Mouse (Mus musculus) adrenal gland, adult 8-10 months (tissue): ENCODE data around the gene Cdkal1. TPM values are rescaled to one million over a fixed set of nuclear protein-coding genes. Genes with fewer than 3 reads are reported as not detected.

Experiments
- DNase-seq: peaks from one replicate; pipeline ENCODE4 v3.0.0; 2022
- total RNA-seq, 4 experiments: library from RNA; stranded (reverse); gene quantifications; 2 replicates each; pipeline ENCODE4 v1.2.4; 2022

Gene Cdkal1
- total RNA-seq, 4 experiments from 2014 or later, result 21.4 to 36.6 (median 31.2) TPM

- no peak for DNase-seq
Observed at GRCm38 (mm10) chr13:29399908-29400307, 455.6 kb downstream of the Cdkal1 start.

- no peak for DNase-seq
Observed at GRCm38 (mm10) chr13:29398456-29398855, 457.0 kb downstream of the Cdkal1 start.

GRCm38 (mm10) chr13:29395694-29396093, 459.8 kb downstream of the Cdkal1 start:
- no peak for DNase-seq

GRCm38 (mm10) chr13:29390025-29390424, 465.4 kb downstream of the Cdkal1 start:
- no peak for DNase-seq

GRCm38 (mm10) chr13:29388918-29389317, 466.6 kb downstream of the Cdkal1 start:
- DNase-seq, result no peak

- no peak for DNase-seq
Observed at GRCm38 (mm10) chr13:29377572-29377971, 477.9 kb downstream of the Cdkal1 start.

- DNase-seq, result no peak
Observed at GRCm38 (mm10) chr13:29371916-29372315, 483.6 kb downstream of the Cdkal1 start.

GRCm38 (mm10) chr13:29371466-29371771, 484.1 kb downstream of the Cdkal1 start:
- no peak for DNase-seq

- no peak for DNase-seq
Observed at GRCm38 (mm10) chr13:29370731-29371465, 484.6 kb downstream of the Cdkal1 start.

GRCm38 (mm10) chr13:29368806-29369205, 486.7 kb downstream of the Cdkal1 start:
- DNase-seq, result peak; percentile 53

DNA sequence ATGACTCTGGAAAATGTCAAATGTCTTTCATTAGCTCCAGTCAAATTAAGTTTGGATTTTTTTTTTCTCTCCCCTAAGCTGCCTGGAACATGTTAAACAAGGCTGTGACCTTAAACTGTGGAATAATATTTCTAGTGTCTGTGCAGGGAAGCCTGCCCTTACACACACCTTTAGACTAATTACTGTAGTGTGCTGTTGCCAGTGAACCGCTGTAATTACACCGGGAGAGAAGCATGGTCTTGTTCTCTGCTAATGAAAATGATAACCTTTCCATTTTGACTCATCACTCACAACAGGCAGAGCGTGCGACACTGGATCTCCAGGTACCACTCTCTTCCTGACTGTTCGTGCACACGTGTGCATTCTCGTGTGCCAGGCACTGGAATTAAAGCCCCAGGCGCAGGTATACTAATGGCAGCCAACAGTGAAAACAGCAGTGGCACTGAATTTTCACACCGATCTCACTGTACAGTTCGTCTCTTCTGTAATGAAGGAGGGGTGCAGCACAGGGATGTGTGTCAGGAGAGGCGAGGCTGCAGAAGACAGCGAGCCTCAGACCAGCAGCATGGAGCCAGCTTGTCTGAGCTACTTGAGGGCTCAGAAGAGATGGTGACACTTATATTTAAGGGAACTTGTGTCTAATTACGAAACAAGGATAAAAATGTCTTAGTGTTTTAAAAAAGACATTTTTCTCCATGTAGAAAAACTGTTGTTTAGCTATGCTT, 490.4 kb downstream of the Cdkal1 start:
- no peak for DNase-seq

- DNase-seq, result no peak
Observed at GRCm38 (mm10) chr13:29364009-29364408, 491.5 kb downstream of the Cdkal1 start.

- DNase-seq, result peak; percentile 80
Observed at GRCm38 (mm10) chr13:29361842-29362241, 493.6 kb downstream of the Cdkal1 start.

- DNase-seq, result no peak
Observed at GRCm38 (mm10) chr13:29360899-29361298, 494.6 kb downstream of the Cdkal1 start.

DNA sequence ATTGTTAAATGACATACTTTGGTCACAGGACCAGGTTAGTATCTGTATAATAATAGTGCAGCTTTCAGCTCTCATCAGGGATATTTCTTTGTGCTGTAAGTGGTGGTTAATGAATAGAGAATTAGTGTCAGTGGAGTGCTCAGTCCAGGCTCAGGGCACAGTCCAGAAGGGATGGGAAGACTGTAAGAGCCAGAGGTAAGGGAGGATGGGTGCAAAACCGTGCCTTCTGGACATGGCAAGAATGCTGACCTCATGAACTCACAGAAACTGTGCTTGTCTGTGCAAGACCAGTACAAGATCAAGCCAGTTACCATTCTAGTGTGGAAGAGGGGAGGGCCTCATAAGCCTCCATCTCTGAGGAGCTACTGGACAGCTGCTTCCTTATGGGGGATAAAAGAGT, 496.1 kb downstream of the Cdkal1 start:
- no peak for DNase-seq

- no peak for DNase-seq
Observed at GRCm38 (mm10) chr13:29357483-29357882, 498.0 kb downstream of the Cdkal1 start.

GRCm38 (mm10) chr13:29356158-29356485, 499.4 kb downstream of the Cdkal1 start:
- DNase-seq, result no peak

DNA sequence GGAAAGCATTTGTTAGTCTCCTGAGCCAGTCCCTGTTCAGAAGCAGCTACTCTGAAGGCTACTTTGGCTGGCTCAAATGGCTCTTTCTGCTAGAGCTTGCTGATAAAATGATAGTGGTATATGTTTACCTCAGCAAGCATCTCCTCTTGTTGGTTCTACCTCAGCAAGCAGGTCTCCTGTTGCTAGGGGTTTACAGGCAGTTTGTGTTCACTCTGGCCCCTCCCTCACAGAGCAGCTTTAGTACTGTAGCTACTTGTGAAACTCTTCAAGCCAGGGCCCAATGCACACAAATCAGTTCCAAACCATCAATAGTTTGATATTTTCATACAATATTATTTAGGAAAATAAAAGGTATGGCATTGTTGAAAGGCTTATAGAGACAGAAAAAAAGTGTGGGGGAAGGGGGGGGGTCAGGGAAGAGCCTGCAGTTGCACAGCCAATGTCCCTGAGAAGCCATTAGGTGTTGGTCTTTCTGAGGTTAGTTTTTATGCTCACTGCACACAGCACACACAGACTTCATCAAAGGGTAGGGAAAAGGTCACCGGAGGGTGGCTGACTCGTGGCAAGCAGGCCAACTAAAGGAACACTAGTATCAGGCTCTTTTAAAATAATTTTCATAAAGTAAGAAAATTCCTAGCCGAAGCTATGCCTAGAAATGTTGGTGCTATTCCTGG, 499.9 kb downstream of the Cdkal1 start:
- DNase-seq, result no peak

GRCm38 (mm10) chr13:29354943-29355342, 500.5 kb downstream of the Cdkal1 start:
- no peak for DNase-seq

- no peak for DNase-seq
Observed at GRCm38 (mm10) chr13:29353888-29354415, 501.5 kb downstream of the Cdkal1 start.

GRCm38 (mm10) chr13:29351023-29351684, 504.3 kb downstream of the Cdkal1 start:
- no peak for DNase-seq

DNA sequence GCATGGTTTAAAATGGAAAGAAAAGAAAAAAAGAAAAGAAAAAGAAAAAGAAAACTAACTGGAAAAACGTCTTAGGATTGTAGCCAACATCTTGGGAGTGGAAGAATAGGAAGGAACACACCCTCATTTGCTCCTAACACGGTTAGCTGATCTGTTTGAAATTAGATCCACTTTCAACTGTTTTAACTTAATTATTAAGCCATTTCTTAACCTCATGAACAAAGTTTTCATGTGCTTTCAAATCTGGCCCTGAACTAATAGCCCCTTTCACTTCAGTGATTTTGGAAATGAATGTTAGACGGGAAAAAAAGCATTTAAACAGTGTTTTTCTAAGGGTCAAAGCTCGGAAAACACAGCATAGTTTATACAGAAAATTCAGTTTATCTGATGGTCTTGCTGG, 505.5 kb downstream of the Cdkal1 start:
- no peak for DNase-seq

DNA sequence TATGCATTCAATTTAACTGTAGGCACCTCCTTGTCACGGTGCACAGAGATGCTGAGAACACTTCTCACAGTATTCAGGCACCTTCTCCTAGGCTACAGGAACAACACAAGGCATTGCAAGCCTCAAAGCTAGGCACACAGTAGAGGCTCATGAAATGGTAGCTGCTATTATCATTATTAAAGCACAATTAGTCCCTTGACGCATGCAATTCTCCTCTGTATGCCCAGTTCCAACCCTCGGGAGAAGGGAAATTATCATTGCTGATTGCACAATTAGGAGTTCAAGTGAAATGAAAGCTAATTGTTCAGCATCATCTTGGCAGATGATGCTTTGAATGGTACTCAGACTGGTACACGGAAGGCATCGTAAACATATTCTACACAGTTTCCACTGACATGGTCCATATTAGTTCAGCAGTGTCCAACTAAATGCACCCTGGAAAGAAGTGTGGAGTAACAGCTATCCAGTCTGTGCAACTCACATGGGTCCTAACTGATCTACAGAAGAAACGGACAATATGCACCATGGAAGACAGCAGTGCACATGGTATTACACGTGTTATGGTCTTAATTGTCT, 506.0 kb downstream of the Cdkal1 start:
- no peak for DNase-seq
